Mouse (Mus musculus) thymus, adult 2 months (tissue): Measurements from ENCODE around the gene Washc1.

Experiments used
- CTCF ChIP-seq: fragments of 200-500 bp; IDR thresholded peaks from 2 replicates; pipeline ENCODE4 v1.5.1; 2012; ENCODE audit warnings: mild to moderate bottlenecking, control low read depth, low read length, moderate library complexity, borderline replicate concordance; ENCODE audit not compliant: control insufficient read depth, poor library complexity, insufficient read depth; ENCODE audit errors: extremely low read depth
- POLR2A ChIP-seq: fragments of 200-500 bp; IDR thresholded peaks from 2 replicates; pipeline ENCODE4 v1.6.1; 2012; ENCODE audit warnings: mild to moderate bottlenecking, low read length, control low read depth, moderate library complexity; ENCODE audit not compliant: control insufficient read depth, poor library complexity, insufficient read depth; ENCODE audit errors: extremely low read depth

DNA sequence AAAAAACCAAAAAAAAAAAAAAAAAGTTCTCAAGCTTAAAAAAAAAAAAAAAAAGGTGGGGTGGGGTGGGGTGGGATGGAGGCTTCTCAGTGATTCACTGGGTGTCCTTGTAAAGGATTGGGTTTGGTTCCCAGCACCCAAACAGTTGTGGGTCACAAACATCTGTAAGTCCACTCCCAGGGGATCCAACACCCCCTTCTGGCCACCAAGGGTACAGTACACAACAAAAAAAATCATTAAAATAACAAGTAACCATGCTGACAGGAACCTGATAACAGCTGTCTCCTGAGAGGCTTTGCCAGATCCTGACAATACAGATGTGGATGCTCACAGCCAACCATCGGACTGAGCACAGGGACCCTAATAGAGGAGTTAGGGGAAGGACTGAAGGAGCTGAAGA is 26.9 kb upstream of the Washc1 start:
- TF ChIP-seq POLR2A (no peak), CTCF (no peak)
